Mouse (Mus musculus): ENCODE measurements around the gene Car12. TPM values are rescaled to one million over a fixed set of nuclear protein-coding genes. Genes with fewer than 3 reads are reported as not detected.

Car12 gene
- polyA plus RNA-seq, 1 experiment from 2014 or later: 0.11 TPM

GRCm38 (mm10) chr9:66697355-66698140 lies 15.9 kb upstream of the Car12 start:
- 57% methylated on average over 6 of the region's 7 CpGs for whole genome bisulfite sequencing (ENCODE audit: missing documents)
- no peaks in the 10 kb centered on the region for H3K79me2 ChIP-seq (ENCODE audit: inconsistent target)
- no peak overlapping the region for H3K4me3 ChIP-seq (ENCODE audit: inconsistent target)
- H3K27ac ChIP-seq: 0 out of 2 replicates have a peak overlapping the region, but pooled peaks have one; percentile 19
- H3K36me3 ChIP-seq (ENCODE audit: inconsistent target): no peaks in the 10 kb centered on the region

GRCm38 (mm10) chr9:66699748-66700147 lies 13.7 kb upstream of the Car12 start:
- no peaks in the 10 kb centered on the region for H3K79me2 ChIP-seq (ENCODE audit: inconsistent target)
- H3K36me3 ChIP-seq (ENCODE audit: inconsistent target): no peaks in the 10 kb centered on the region
- WGBS (ENCODE audit: missing documents): 96% methylated on average over 4 of the region's 4 CpGs
- H3K4me3 ChIP-seq (ENCODE audit: inconsistent target): no peak overlapping the region
- no peak overlapping the region for H3K27ac ChIP-seq

- Histone ChIP-seq H3K4me3 (ENCODE audit: inconsistent target) (no peak overlapping the region), H3K27ac (no peak overlapping the region), H3K79me2 (ENCODE audit: inconsistent target) (no peaks in the 10 kb centered on the region), H3K36me3 (ENCODE audit: inconsistent target) (no peaks in the 10 kb centered on the region)
- 93% methylated on average over 4 of the region's 4 CpGs for WGBS (ENCODE audit: missing documents)
Observed at GRCm38 (mm10) chr9:66703002-66703401, 10.5 kb upstream of the Car12 start.

- Histone ChIP-seq H3K79me2 (ENCODE audit: inconsistent target) (no peaks in the 10 kb centered on the region), H3K36me3 (ENCODE audit: inconsistent target) (no peaks in the 10 kb centered on the region), H3K4me3 (ENCODE audit: inconsistent target) (no peak overlapping the region), H3K27ac (no peak overlapping the region)
Observed at GRCm38 (mm10) chr9:66705354-66705753, 8.1 kb upstream of the Car12 start.

- Histone ChIP-seq H3K36me3 (ENCODE audit: inconsistent target) (no peaks in the 10 kb centered on the region), H3K4me3 (ENCODE audit: inconsistent target) (no peak overlapping the region), H3K79me2 (ENCODE audit: inconsistent target) (no peaks in the 10 kb centered on the region), H3K27ac (no peak overlapping the region)
- 10% methylated on average over 2 of the region's 2 CpGs for WGBS (ENCODE audit: missing documents)
Observed at GRCm38 (mm10) chr9:66705766-66706165, 7.7 kb upstream of the Car12 start.

- Histone ChIP-seq H3K79me2 (ENCODE audit: inconsistent target) (no peaks in the 10 kb centered on the region), H3K4me3 (ENCODE audit: inconsistent target) (no peak overlapping the region), H3K27ac (no peak overlapping the region), H3K36me3 (ENCODE audit: inconsistent target) (no peaks in the 10 kb centered on the region)
- 93% methylated on average over 11 of the region's 11 CpGs for whole genome bisulfite sequencing (ENCODE audit: missing documents)
Observed at GRCm38 (mm10) chr9:66708054-66708772, 5.3 kb upstream of the Car12 start.

- no peaks in the 10 kb centered on the region for H3K79me2 ChIP-seq (ENCODE audit: inconsistent target)
Observed at GRCm38 (mm10) chr9:66708816-66709555, 4.5 kb upstream of the Car12 start.

GRCm38 (mm10) chr9:66710626-66711025 lies 2.9 kb upstream of the Car12 start:
- Histone ChIP-seq H3K27ac (no peak overlapping the region), H3K4me3 (ENCODE audit: inconsistent target) (no peak overlapping the region), H3K79me2 (ENCODE audit: inconsistent target) (no peaks in the 10 kb centered on the region), H3K36me3 (ENCODE audit: inconsistent target) (no peaks in the 10 kb centered on the region)
- 81% methylated on average over 6 of the region's 6 CpGs for WGBS (ENCODE audit: missing documents)

More at GRCm38 (mm10) chr9:66708816-66709555, 4.5 kb upstream of the Car12 start:
- 80% methylated on average over 12 of the region's 12 CpGs for WGBS (ENCODE audit: missing documents)
- no peaks in the 10 kb centered on the region for H3K36me3 ChIP-seq (ENCODE audit: inconsistent target)
- no peak overlapping the region for H3K4me3 ChIP-seq (ENCODE audit: inconsistent target)
- H3K27ac ChIP-seq: no peak overlapping the region

GRCm38 (mm10) chr9:66714022-66714515 lies 583 bp downstream of the Car12 start:
- 13% methylated on average over 12 of the region's 12 CpGs for WGBS (ENCODE audit: missing documents)

GRCm38 (mm10) chr9:66715361-66715760 lies 1.9 kb downstream of the Car12 start:
- H3K4me3 ChIP-seq (ENCODE audit: inconsistent target): no peak overlapping the region
- H3K36me3 ChIP-seq (ENCODE audit: inconsistent target): no peaks in the 10 kb centered on the region
- 98% methylated on average over 2 of the region's 2 CpGs for WGBS (ENCODE audit: missing documents)
- H3K27ac ChIP-seq: no peak overlapping the region
- H3K79me2 ChIP-seq (ENCODE audit: inconsistent target): no peaks in the 10 kb centered on the region

More at GRCm38 (mm10) chr9:66714022-66714515, 583 bp downstream of the Car12 start:
- Histone ChIP-seq H3K36me3 (ENCODE audit: inconsistent target) (no peaks in the 10 kb centered on the region), H3K79me2 (ENCODE audit: inconsistent target) (no peaks in the 10 kb centered on the region), H3K4me3 (ENCODE audit: inconsistent target) (peak overlapping the region; percentile 6; the same call in 1 of the 2 replicates), H3K27ac (no peak overlapping the region)

GRCm38 (mm10) chr9:66716533-66716932 lies 3.0 kb downstream of the Car12 start:
- Histone ChIP-seq H3K4me3 (ENCODE audit: inconsistent target) (no peak overlapping the region), H3K79me2 (ENCODE audit: inconsistent target) (no peaks in the 10 kb centered on the region), H3K27ac (no peak overlapping the region), H3K36me3 (ENCODE audit: inconsistent target) (no peaks in the 10 kb centered on the region)
- WGBS (ENCODE audit: missing documents): 95% methylated on average over 3 of the region's 3 CpGs

GRCm38 (mm10) chr9:66720686-66721450 lies 7.4 kb downstream of the Car12 start:
- no peak overlapping the region for H3K27ac ChIP-seq
- H3K36me3 ChIP-seq (ENCODE audit: inconsistent target): no peaks in the 10 kb centered on the region
- no peak overlapping the region for H3K4me3 ChIP-seq (ENCODE audit: inconsistent target)
- H3K79me2 ChIP-seq (ENCODE audit: inconsistent target): no peaks in the 10 kb centered on the region
- WGBS (ENCODE audit: missing documents): 55% methylated on average over 8 of the region's 8 CpGs

- H3K4me3 ChIP-seq (ENCODE audit: inconsistent target): no peak overlapping the region
- WGBS (ENCODE audit: missing documents): 89% methylated on average over 5 of the region's 5 CpGs
- no peaks in the 10 kb centered on the region for H3K79me2 ChIP-seq (ENCODE audit: inconsistent target)
- H3K36me3 ChIP-seq (ENCODE audit: inconsistent target): no peaks in the 10 kb centered on the region
- H3K27ac ChIP-seq: no peak overlapping the region
Observed at GRCm38 (mm10) chr9:66722187-66722868, 8.8 kb downstream of the Car12 start.
